Mouse (Mus musculus): ENCODE measurements around the gene Serinc3. TPM values are rescaled to one million over a fixed set of nuclear protein-coding genes. Genes with fewer than 3 reads are reported as not detected.

The Serinc3 gene
- polyA plus RNA-seq, 1 experiment, result 162 TPM

GRCm38 (mm10) chr2:163616652-163617227 is 28.2 kb downstream of the Serinc3 start:
- 84% methylated on average over 3 of the region's 3 CpGs for WGBS
- TF ChIP-seq CTCF (IDR thresholded peaks at IDR 0.05; ENCODE audit: borderline replicate concordance, insufficient read depth, low read depth, low read length) (no peak), POLR2A (IDR thresholded peaks at IDR 0.05; ENCODE audit: borderline replicate concordance, insufficient read depth, low read length) (no peak)
- DNase-seq, result no peak
- Histone ChIP-seq H3K27me3 (ENCODE audit: control insufficient read depth, insufficient read depth, low read length) (no peaks in the 10 kb centered on the region), H3K4me1 (ENCODE audit: control insufficient read depth, insufficient read depth, low read length) (no peaks in the 10 kb centered on the region), H3K27ac (ENCODE audit: insufficient read depth, low read length) (no peak overlapping the region), H3K4me3 (replicated peaks; ENCODE audit: insufficient read depth, low read depth, low read length) (no peak overlapping the region)

DNA sequence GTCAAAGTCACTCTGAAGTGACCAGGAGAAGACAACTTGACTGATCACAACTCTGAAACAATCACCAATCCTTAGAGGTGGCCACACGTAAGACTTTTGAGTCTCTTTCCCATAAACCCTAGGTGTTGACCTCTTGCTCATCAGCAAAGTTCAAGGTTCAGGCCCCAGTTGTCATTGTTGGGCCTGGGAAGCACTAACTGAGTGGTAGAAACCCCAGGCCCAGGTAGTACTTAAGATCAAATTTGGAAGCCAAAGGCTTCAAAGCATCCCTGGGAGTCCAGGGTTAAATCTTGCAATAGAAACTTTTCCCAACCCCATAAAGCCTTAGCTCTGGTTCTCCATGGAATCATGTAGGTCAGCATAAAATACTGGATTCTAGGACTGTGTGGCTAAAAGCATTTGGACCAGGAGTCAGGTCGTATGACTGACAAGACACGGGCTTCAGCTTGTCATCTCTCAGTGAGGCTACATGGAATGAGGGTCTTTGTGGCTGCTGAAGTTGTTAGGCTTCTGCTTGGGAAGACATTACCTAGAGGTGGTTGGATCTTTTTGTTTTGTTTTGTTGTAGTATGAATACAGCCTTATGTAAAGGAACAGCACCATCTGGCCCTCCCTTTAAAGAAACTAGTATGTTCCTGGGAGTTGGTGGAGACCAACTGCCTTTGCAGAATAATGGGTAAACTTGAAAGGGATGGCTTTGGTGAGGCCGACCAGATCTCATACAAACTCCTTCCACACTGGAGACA is 28.9 kb downstream of the Serinc3 start:
- Histone ChIP-seq H3K27ac (ENCODE audit: insufficient read depth, low read length) (no peak overlapping the region), H3K4me3 (replicated peaks; ENCODE audit: insufficient read depth, low read depth, low read length) (no peak overlapping the region), H3K4me1 (ENCODE audit: control insufficient read depth, insufficient read depth, low read length) (no peaks in the 10 kb centered on the region), H3K27me3 (ENCODE audit: control insufficient read depth, insufficient read depth, low read length) (no peaks in the 10 kb centered on the region)
- no peak for TF ChIP-seq POLR2A (IDR thresholded peaks at IDR 0.05; ENCODE audit: borderline replicate concordance, insufficient read depth, low read length)
- no peak for TF ChIP-seq CTCF (IDR thresholded peaks at IDR 0.05; ENCODE audit: borderline replicate concordance, insufficient read depth, low read depth, low read length)
- no peak for DNase-seq
- 89% methylated on average over 4 of the region's 4 CpGs for WGBS

DNA sequence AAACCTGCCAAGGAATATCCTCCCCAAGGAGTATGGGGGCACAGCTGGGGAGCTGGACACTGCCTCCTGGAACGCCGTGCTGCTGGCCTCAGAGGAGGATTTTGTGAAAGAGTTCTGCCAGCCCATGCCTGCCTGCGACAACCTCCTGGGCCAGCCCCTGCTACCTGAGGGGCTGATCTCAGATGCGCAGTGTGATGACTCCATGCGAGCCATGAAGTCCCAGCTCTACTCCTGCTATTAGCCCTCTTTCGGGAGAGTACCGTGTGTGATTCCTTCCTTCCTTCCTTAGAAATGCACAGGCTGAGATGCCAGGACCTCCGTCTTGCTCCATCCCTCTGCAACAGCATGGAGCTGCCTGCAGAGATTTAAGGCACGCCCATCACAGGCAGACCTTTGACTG is 29.5 kb downstream of the Serinc3 start:
- 69% methylated on average over 9 of the region's 9 CpGs for WGBS
- TF ChIP-seq CTCF (IDR thresholded peaks at IDR 0.05; ENCODE audit: borderline replicate concordance, insufficient read depth, low read depth, low read length) (no peak), POLR2A (IDR thresholded peaks at IDR 0.05; ENCODE audit: borderline replicate concordance, insufficient read depth, low read length) (no peak)
- H3K4me1 ChIP-seq (ENCODE audit: control insufficient read depth, insufficient read depth, low read length), result 0 out of 2 replicates have a peak, but pooled peaks cover 2% of the 10 kb centered on the region

GRCm38 (mm10) chr2:163613990-163614389 is 30.9 kb downstream of the Serinc3 start:
- Histone ChIP-seq H3K27ac (ENCODE audit: insufficient read depth, low read length) (no peak overlapping the region), H3K27me3 (ENCODE audit: control insufficient read depth, insufficient read depth, low read length) (no peaks in the 10 kb centered on the region), H3K4me1 (ENCODE audit: control insufficient read depth, insufficient read depth, low read length) (peaks cover 5% of the 10 kb centered on the region), H3K4me3 (replicated peaks; ENCODE audit: insufficient read depth, low read depth, low read length) (no peak overlapping the region)
- 93% methylated on average over 4 of the region's 4 CpGs for WGBS
- no peak for DNase-seq
- TF ChIP-seq POLR2A (IDR thresholded peaks at IDR 0.05; ENCODE audit: borderline replicate concordance, insufficient read depth, low read length), result no peak
- TF ChIP-seq CTCF (IDR thresholded peaks at IDR 0.05; ENCODE audit: borderline replicate concordance, insufficient read depth, low read depth, low read length), result no peak

More for the DNA sequence above, 29.5 kb downstream of the Serinc3 start:
- DNase-seq, result no peak
- Histone ChIP-seq H3K27ac (ENCODE audit: insufficient read depth, low read length) (no peak overlapping the region), H3K27me3 (ENCODE audit: control insufficient read depth, insufficient read depth, low read length) (no peaks in the 10 kb centered on the region), H3K4me3 (replicated peaks; ENCODE audit: insufficient read depth, low read depth, low read length) (no peak overlapping the region)

- TF ChIP-seq CTCF (IDR thresholded peaks at IDR 0.05; ENCODE audit: borderline replicate concordance, insufficient read depth, low read depth, low read length), result no peak
- TF ChIP-seq POLR2A (IDR thresholded peaks at IDR 0.05; ENCODE audit: borderline replicate concordance, insufficient read depth, low read length), result no peak
- 97% methylated on average over 5 of the region's 5 CpGs for whole genome bisulfite sequencing
- DNase-seq, result no peak
These were observed 31.7 kb downstream of the Serinc3 start for GRCm38 (mm10) chr2:163613206-163613605.

DNA sequence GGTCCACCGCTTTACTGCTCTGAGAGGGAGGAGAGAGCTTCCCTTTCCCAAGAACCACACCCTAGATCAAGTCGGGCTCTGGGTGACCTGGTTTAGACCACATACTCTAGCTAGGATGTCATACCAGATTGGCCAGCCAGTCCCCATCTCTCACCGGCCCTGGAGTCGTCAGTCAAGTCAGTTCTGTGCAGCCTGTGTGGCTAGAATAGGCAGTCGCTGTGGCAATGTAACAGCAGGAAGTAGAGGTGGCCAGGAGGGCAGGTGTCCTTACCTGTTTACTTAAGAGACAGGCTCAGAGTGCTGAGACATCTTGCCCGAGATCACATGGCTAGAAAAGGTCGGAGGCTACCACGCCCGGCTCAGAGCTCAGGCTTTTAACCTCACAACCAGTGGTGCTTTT is 33.8 kb downstream of the Serinc3 start:
- WGBS, result 82% methylated on average over 9 of the region's 9 CpGs
- no peaks in the 10 kb centered on the region for H3K27me3 ChIP-seq (ENCODE audit: control insufficient read depth, insufficient read depth, low read length)
- DNase-seq, result no peak
- H3K27ac ChIP-seq (ENCODE audit: insufficient read depth, low read length), result no peak overlapping the region
- peaks cover 7% of the 10 kb centered on the region for H3K4me1 ChIP-seq (ENCODE audit: control insufficient read depth, insufficient read depth, low read length)
- no peak overlapping the region for H3K4me3 ChIP-seq (replicated peaks; ENCODE audit: insufficient read depth, low read depth, low read length)
- no peak for TF ChIP-seq CTCF (IDR thresholded peaks at IDR 0.05; ENCODE audit: borderline replicate concordance, insufficient read depth, low read depth, low read length)
- TF ChIP-seq POLR2A (IDR thresholded peaks at IDR 0.05; ENCODE audit: borderline replicate concordance, insufficient read depth, low read length), result no peak

More at GRCm38 (mm10) chr2:163613206-163613605, 31.7 kb downstream of the Serinc3 start:
- Histone ChIP-seq H3K4me1 (ENCODE audit: control insufficient read depth, insufficient read depth, low read length) (peaks cover 7% of the 10 kb centered on the region), H3K27me3 (ENCODE audit: control insufficient read depth, insufficient read depth, low read length) (no peaks in the 10 kb centered on the region), H3K27ac (ENCODE audit: insufficient read depth, low read length) (no peak overlapping the region), H3K4me3 (replicated peaks; ENCODE audit: insufficient read depth, low read depth, low read length) (no peak overlapping the region)

DNA sequence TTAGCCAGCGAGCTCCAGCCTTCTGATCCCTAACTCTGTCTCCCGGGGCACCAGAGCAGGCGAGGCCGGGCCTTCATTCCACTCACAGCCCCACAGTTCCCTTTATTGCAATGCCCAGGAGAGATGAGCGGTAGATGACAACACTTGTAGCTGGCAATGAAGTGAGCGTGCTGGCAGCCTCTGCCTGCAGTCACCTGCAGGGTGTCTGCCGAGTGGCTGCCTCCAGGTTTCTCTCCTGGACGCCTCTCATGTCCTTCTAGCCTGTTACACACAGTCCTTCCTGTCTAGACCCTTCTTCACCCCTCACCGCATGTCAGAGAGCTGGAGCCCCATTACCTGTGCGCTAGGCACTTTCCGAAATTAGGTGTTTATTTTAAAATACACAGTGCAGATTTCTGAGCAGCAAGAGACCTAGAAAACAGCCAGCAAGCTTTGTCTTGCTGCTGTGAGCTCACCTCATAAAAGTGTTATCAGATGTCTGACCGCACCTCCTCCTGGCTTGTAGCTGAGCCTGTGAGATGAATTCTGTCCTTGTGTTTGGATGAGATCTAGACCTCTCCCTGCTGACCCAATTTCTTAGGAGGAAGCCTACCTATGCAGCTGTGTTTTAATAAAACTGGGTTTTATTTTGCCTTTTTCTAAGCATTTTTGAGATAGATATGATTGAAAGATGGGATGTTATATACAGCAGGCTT is 35.5 kb downstream of the Serinc3 start:
- Histone ChIP-seq H3K27ac (ENCODE audit: insufficient read depth, low read length) (peak overlapping the region; percentile 66), H3K4me3 (replicated peaks; ENCODE audit: insufficient read depth, low read depth, low read length) (no peak overlapping the region), H3K27me3 (ENCODE audit: control insufficient read depth, insufficient read depth, low read length) (no peaks in the 10 kb centered on the region), H3K4me1 (ENCODE audit: control insufficient read depth, insufficient read depth, low read length) (peaks cover 7% of the 10 kb centered on the region)
- TF ChIP-seq POLR2A (IDR thresholded peaks at IDR 0.05; ENCODE audit: borderline replicate concordance, insufficient read depth, low read length) (no peak), CTCF (IDR thresholded peaks at IDR 0.05; ENCODE audit: borderline replicate concordance, insufficient read depth, low read depth, low read length) (no peak; the same call in 1 of the 2 replicates)
- 18% methylated on average over 12 of the region's 12 CpGs for WGBS
- peak; percentile 52 to 62 for DNase-seq

Data from cerebellum, adult 2 months (tissue).